Mouse (Mus musculus) left cerebral cortex, adult 8-10 months (tissue): ENCODE measurements at regions not wholly inside any gene's neighbourhood (a gene's known extent, or its start where the extent isn't known, plus 50 kb on each side); places are given as distances from the start of the nearest gene placed in this dataset.

Source experiments
- DNase-seq, 2 experiments: peaks; one replicate each; pipeline ENCODE4 v3.0.0; 2022; ENCODE audit warnings: low spot score in 2 of 2

DNA sequence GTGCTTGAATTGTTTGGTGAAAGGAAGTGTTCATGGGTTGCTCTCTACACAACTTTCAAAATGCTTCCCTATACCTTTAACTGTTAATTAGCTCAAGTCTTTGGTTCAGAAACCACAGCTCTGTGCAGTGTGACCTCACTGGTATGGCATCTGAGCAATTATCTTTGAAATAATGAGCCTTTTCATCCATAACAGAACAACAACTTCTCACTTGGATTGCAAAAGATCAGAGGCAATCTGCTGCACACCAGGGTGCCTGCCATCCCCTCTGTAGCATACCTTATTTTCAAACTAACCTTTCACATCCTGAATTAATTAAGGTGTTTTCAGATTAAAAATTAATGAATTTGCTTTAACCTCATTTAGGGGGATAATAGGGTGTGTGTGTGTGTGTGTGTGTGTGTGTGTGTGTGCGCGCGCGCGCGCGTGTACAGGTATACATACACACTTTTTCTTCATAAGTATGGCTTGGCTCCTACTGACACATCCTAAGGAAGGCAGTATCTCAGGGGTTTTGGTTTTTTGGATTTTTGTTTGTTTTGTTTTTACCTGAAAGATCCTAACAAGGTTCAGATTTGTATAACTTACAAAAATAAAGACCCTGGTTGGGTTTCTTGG, 493.8 kb downstream of the Rapgef2 start:
- no peak for DNase-seq

- DNase-seq, result no peak
These were observed 503.6 kb downstream of the Rapgef2 start for GRCm38 (mm10) chr3:78782766-78783165.

- no peak for DNase-seq
These were observed 530.4 kb downstream of the Rapgef2 start for GRCm38 (mm10) chr3:78755686-78756476.

- DNase-seq, result no peak
These were observed 550.2 kb downstream of the Rapgef2 start for GRCm38 (mm10) chr3:78736111-78736510.

DNA sequence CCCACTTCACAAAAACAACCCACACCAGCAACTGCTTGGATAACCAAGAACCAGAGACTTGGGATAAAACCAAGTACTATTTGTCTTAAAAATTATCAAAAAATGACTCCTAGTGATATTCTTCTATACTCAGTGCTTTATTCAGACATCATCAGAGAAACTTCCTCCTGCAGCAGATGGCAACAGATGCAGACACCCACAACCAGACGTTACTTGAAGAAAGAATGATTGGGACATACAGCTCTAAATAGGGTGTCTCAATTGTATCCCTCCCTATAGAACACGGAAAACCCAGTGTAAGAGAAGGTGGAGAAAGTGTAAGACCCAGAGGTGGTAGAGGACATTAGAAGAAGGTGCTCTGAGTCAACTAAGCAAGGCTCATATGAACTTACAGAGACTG, 569.6 kb downstream of the Rapgef2 start:
- DNase-seq, result no peak

- DNase-seq, result no peak
These were observed 578.6 kb downstream of the Rapgef2 start for GRCm38 (mm10) chr3:78707687-78708086.

DNA sequence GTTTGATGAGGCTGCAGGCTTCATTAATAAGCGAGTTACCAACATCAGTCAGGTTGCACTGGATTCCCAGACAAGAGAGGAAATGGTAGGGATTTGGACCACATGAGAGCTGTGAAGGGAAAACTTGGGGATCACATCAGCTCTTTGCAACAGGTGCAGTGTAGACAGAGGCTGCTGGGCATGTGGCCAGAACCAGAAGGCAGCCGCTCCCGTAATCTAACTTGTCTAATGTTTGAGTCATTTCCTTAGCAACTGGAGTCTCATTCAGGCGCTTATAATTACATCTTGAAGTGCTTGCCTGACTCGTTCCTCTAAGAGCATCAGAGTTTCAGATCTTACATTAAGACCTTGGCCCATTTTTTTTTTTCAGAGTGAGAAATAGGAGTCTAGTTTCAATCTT, 587.4 kb downstream of the Rapgef2 start:
- peak in 1 of 2 experiments; percentile 23 for DNase-seq

- DNase-seq, result peak in 1 of 2 experiments; percentile 22
These were observed 594.8 kb downstream of the Rapgef2 start for GRCm38 (mm10) chr3:78691499-78691898.

GRCm38 (mm10) chr3:78677656-78678055, 608.7 kb downstream of the Rapgef2 start:
- DNase-seq, result no peak

- DNase-seq, result no peak
These were observed 609.5 kb downstream of the Rapgef2 start for GRCm38 (mm10) chr3:78676806-78677205.

- no peak for DNase-seq
These were observed 611.7 kb downstream of the Rapgef2 start for GRCm38 (mm10) chr3:78674529-78675187.

- no peak for DNase-seq
These were observed 618.3 kb downstream of the Rapgef2 start for GRCm38 (mm10) chr3:78668050-78668449.

GRCm38 (mm10) chr3:78667374-78668023, 618.8 kb downstream of the Rapgef2 start:
- no peak for DNase-seq

- no peak for DNase-seq
These were observed 638.2 kb downstream of the Rapgef2 start for GRCm38 (mm10) chr3:78648115-78648514.

- DNase-seq, result no peak
These were observed 650.9 kb downstream of the Rapgef2 start for GRCm38 (mm10) chr3:78635386-78635785.

- peak; percentile 7 to 26 for DNase-seq
These were observed 667.4 kb downstream of the Rapgef2 start for GRCm38 (mm10) chr3:78618900-78619299.

DNA sequence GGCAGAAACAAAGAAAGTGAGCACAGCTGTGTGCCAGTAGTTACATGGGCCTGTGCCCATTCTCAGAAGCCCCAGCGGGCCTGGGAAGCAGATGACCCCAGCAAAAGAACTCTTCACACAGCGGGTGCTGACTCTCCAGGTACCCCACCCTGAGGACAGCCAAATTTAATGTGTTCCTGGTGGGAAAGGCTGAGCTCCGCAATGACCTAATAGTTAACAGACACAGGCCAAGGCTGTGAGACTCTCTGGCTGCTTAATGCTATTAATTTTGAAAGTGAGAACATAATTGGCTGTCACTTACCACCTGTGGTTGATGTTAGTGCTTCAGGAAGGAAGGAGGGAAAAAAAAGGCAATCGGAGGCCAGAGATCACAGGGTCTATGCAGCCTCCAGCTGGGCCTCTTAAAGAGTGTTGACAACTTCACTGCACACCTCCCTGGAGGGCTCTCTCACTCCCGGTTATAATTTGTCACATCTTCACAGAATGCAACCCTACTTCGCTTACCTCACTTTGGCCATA, 691.5 kb downstream of the Rapgef2 start:
- no peak for DNase-seq

DNA sequence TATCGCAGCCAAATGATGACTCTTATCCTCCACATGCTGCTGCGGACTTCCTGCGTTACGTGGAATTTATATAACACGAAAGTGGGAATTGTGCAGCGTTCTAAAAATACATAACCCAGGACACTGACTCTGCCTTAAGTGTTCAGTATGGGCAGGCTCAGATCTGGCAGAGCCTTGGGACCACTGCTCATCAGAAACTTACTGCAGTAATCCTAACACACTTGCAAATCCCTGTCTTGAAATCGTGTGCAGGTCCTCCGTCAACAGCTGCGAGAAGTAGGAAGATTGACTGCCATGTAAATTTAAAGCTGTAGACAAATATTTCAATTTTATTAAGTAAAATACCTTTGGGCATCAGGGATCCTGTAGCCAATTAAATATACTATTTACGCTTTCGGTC, 692.0 kb downstream of the Rapgef2 start:
- no peak for DNase-seq

GRCm38 (mm10) chr3:78586639-78587038, 699.7 kb downstream of the Rapgef2 start:
- no peak for DNase-seq

DNA sequence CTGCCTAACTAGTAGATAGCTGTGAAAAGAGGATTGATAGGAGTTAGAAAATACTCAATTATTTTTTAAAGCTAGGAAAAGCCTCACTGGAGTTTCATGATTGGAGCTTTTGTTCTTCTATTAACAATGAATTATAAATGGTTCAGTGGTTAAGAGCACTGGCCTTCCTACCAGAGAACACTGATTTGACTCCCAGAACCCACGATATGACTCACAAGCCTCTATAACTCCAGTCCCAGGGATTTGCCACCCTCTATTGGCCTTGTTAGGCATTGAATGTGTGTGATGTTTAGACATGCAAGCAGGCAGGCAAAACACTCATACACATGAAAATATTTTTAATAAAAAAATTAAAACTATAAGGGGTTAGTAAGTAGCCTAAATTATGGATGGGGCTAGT, 704.4 kb downstream of the Rapgef2 start:
- no peak for DNase-seq

DNA sequence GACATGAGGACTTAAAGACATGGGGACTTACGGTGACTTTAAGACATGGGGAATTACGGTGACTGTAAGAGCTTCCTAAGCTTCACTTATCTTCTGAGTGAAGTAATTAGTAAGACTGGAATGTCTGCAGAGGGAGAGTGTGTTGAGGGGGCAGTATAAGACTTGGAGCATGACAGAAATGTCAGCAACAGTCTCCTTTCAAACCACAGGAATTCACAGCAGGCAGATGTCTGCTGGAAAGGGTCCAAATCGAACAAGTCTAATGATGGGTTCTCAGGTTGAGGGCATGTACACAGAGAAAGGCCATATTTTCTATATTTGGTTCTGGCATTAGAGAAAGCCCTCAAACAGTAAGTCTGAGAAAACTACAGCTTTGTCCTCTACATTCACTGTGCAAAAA, 705.2 kb downstream of the Rapgef2 start:
- no peak for DNase-seq
